Mouse (Mus musculus) hindbrain, embryonic 10.5 days (tissue): ENCODE results near the gene Slc37a2. TPM values are rescaled to one million over a fixed set of nuclear protein-coding genes. Genes with fewer than 3 reads are reported as not detected.

Experiments
- DNase-seq: peaks from one replicate; pipeline ENCODE4 v3.0.0-alpha.2; 2017; ENCODE audit warnings: low spot score
- H3K27ac ChIP-seq: fragments of 300-500 bp; sonication (generic); 2 replicates; pipeline ENCODE4 v1.5.1; 2016; ENCODE audit warnings: mild to moderate bottlenecking, moderate library complexity
- H3K27me3 ChIP-seq: fragments of 300-500 bp; sonication (generic); 2 replicates; pipeline ENCODE4 v1.6.1; 2016; ENCODE audit warnings: mild to moderate bottlenecking; ENCODE audit not compliant: poor library complexity, insufficient read depth, severe bottlenecking
- H3K36me3 ChIP-seq: fragments of 300-500 bp; sonication (generic); 2 replicates; pipeline ENCODE4 v1.6.1; 2016; ENCODE audit warnings: mild to moderate bottlenecking, moderate library complexity
- H3K4me1 ChIP-seq: fragments of 300-500 bp; sonication (generic); replicated peaks from 2 replicates; pipeline ENCODE4 v1.6.1; 2016; ENCODE audit warnings: mild to moderate bottlenecking
- H3K4me3 ChIP-seq: fragments of 300-500 bp; sonication (generic); 2 replicates; pipeline ENCODE4 v1.5.1; 2016; ENCODE audit warnings: mild to moderate bottlenecking, moderate library complexity
- H3K9me3 ChIP-seq: fragments of 300-500 bp; sonication (generic); 2 replicates; pipeline ENCODE4 v1.6.1; 2016; ENCODE audit warnings: mild to moderate bottlenecking, moderate library complexity
- WGBS: fragments of 180-500 bp; shearing (Covaris S2); methylation state at CpG from one replicate; pipeline ENCODE4 v1.1.7; 2016; 5-methylcytosine and 5-hydroxymethylcytosine counted together
- polyA plus RNA-seq: library from polyadenylated mRNA; unstranded; fragments of >200 nt; fragmentation: Nextera tagmentation; extraction: Ambion mirVana; gene quantifications from 2 replicates; pipeline ENCODE4 v1.2.1, GENCODE M21; 2016

Slc37a2 gene
- polyA plus RNA-seq, 1 experiment from 2014 or later, result 2.4 TPM

DNA sequence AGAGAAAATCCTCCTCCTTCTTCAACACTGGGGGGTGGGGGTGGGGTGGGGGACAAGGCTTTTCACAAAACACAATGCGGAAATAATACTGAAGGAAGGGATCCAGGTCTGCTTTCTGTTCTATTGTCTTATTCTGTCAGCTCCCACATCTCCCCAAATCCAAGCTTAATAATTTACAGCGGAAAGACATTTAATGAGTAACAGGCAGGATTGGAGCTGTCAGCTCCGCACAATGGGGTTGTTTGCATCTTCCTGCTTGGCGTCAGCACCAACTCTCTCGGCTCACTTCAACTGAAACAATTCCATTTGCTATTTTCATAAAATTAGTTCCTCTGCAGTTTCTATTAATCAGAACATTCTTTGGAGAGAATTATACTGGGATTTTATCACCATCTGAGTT, 51.7 kb downstream of the Slc37a2 start:
- WGBS, result 51% methylated on average over 5 of the region's 5 CpGs
- Histone ChIP-seq H3K4me3 (no peak overlapping the region), H3K27ac (peak overlapping the region; percentile 23; the same call in 1 of the 2 replicates), H3K4me1 (peaks cover 22% of the 10 kb centered on the region), H3K27me3 (no peaks in the 10 kb centered on the region), H3K36me3 (no peaks in the 10 kb centered on the region), H3K9me3 (no peaks in the 10 kb centered on the region)
- DNase-seq, result no peak

GRCm38 (mm10) chr9:37200414-37200813, 55.1 kb downstream of the Slc37a2 start:
- no peak for DNase-seq
- H3K9me3 ChIP-seq, result no peaks in the 10 kb centered on the region
- H3K27ac ChIP-seq, result no peak overlapping the region
- no peaks in the 10 kb centered on the region for H3K36me3 ChIP-seq
- H3K27me3 ChIP-seq, result no peaks in the 10 kb centered on the region
- WGBS, result 89% methylated on average over 5 of the region's 5 CpGs
- no peak overlapping the region for H3K4me3 ChIP-seq
- peaks cover 11% of the 10 kb centered on the region; the same call in 1 of the 2 replicates for H3K4me1 ChIP-seq

DNA sequence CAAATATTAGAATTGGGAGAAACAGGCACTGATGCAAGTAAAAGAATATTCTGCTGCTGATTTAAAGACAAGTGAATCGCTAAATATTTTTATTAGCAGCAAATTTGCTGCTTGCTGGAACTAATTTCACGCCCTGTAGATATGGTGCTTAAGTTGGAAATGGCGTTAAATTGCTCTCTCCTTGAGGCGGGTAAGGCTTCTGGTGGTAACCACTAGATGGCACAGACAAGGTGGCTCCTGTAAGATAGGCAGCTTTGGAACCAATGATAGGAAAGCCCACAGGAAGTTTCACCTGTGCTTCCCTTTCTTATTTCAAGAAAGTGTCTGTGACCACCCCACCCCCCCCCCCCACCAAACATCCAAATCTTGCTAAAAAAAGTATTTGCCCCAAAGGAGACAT, 58.5 kb downstream of the Slc37a2 start:
- WGBS, result 80% methylated on average over 4 of the region's 4 CpGs
- DNase-seq, result no peak
- H3K4me1 ChIP-seq, result peaks cover 4% of the 10 kb centered on the region; the same call in 1 of the 2 replicates
- H3K4me3 ChIP-seq, result no peak overlapping the region
- no peaks in the 10 kb centered on the region for H3K27me3 ChIP-seq
- no peaks in the 10 kb centered on the region for H3K36me3 ChIP-seq
- H3K9me3 ChIP-seq, result no peaks in the 10 kb centered on the region
- no peak overlapping the region for H3K27ac ChIP-seq

DNA sequence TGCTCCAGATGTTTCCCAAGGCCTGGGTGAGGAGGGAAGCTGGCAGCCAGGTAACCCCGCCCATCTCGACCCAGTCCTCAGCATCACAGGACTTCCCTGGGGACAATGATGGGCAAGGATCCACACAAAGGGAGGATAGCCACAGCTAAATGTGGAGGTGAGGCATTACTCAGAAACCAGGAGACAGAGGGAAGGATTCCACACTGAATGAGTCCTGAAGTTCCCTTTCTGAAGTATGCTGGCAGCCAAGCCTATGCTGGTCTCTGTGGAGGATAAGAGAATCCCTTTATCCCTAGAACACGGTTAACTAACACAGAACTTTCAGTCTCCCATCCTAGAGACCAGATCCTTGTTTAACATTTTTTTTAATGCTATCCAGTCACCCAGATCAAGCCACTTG, 67.5 kb downstream of the Slc37a2 start:
- DNase-seq, result no peak
- H3K9me3 ChIP-seq, result peaks cover 7% of the 10 kb centered on the region; the same call in 1 of the 2 replicates
- no peaks in the 10 kb centered on the region for H3K36me3 ChIP-seq
- no peak overlapping the region for H3K4me3 ChIP-seq
- H3K27me3 ChIP-seq, result no peaks in the 10 kb centered on the region
- no peak overlapping the region for H3K27ac ChIP-seq
- H3K4me1 ChIP-seq, result 0 out of 2 replicates have a peak, but pooled peaks cover 2% of the 10 kb centered on the region
- 87% methylated on average over 3 of the region's 3 CpGs for WGBS

- no peak for DNase-seq
- Histone ChIP-seq H3K36me3 (no peaks in the 10 kb centered on the region), H3K4me1 (0 out of 2 replicates have a peak, but pooled peaks cover 3% of the 10 kb centered on the region), H3K4me3 (no peak overlapping the region), H3K27me3 (no peaks in the 10 kb centered on the region), H3K9me3 (peaks cover 7% of the 10 kb centered on the region; the same call in 1 of the 2 replicates), H3K27ac (no peak overlapping the region)
- 93% methylated on average over 5 of the region's 5 CpGs for WGBS
These were observed 68.1 kb downstream of the Slc37a2 start for GRCm38 (mm10) chr9:37187407-37187806.

DNA sequence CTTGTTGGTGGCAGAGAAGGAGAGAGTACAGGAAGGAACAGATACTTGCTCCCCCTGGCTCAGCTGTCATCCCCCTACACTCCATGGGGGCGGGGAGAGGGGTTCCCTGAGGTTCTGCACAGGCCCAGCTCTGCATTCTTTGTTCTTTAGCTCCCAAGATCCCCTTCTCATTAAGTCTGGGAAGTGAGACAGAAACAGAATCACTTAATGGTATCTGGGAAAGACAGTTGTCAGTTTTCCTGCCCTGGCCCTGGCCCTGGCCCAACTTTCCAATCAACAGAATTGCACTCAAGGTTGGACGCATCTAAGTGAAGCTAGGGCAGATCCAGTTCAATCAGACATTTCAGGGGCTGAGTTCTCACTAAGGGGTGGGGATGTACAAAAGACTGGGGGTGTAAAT, 72.4 kb downstream of the Slc37a2 start:
- Histone ChIP-seq H3K9me3 (no peaks in the 10 kb centered on the region), H3K4me3 (no peak overlapping the region), H3K36me3 (no peaks in the 10 kb centered on the region), H3K27me3 (no peaks in the 10 kb centered on the region; the same call in 1 of the 2 replicates), H3K4me1 (peaks cover 38% of the 10 kb centered on the region), H3K27ac (no peak overlapping the region)
- DNase-seq, result no peak
- 82% methylated on average over 2 of the region's 2 CpGs for WGBS

- 75% methylated on average over 5 of the region's 5 CpGs for WGBS
- peaks cover 54% of the 10 kb centered on the region for H3K4me1 ChIP-seq
- no peak overlapping the region for H3K27ac ChIP-seq
- H3K36me3 ChIP-seq, result no peaks in the 10 kb centered on the region
- no peaks in the 10 kb centered on the region; the same call in 1 of the 2 replicates for H3K27me3 ChIP-seq
- no peaks in the 10 kb centered on the region for H3K9me3 ChIP-seq
- no peak for DNase-seq
- H3K4me3 ChIP-seq, result no peak overlapping the region
These were observed 73.9 kb downstream of the Slc37a2 start for GRCm38 (mm10) chr9:37181596-37181995.

DNA sequence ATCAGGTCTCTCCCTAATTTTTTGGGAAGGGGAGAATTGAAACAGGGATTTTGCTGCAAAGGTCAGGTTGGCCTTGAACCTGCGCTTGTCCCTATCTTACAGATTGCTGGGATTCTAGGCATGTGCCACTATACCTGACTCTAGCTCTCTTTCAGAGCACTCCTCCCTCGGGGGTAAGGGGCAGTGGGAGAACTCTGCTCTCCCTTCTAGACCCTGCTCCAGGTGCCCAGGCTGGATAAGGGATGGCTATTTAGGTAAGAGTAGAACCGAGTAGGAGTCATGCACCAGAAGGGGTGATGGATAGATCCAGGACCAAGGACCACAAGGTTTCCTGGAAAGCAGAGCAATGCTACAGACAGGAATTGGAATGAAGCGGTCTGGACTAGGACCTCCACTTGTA, 75.9 kb downstream of the Slc37a2 start:
- Histone ChIP-seq H3K27ac (peak overlapping the region; percentile 88), H3K9me3 (no peaks in the 10 kb centered on the region), H3K36me3 (no peaks in the 10 kb centered on the region), H3K4me3 (no peak overlapping the region), H3K4me1 (peaks cover 54% of the 10 kb centered on the region), H3K27me3 (peaks cover 7% of the 10 kb centered on the region)
- no peak for DNase-seq
- WGBS, result 87% methylated on average over 4 of the region's 4 CpGs

DNA sequence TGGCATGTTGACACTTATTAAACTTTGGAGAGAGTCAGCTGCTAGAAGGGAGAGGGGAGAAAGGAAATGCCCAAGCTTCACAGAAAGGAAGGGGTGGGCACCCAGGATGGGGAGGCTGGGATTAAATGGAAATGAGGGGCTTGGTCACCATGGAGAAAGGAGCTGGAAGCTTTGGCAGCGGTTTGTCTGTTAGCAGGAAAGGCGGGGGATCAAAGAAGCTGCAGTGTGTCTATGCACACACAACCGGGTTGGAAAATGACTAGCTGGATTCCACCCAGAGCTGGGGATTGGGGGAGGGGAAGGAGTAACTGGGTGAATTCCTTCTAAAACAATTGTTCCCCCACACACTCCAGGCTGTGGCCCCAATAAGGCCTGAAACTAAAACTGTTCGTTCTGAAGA, 76.6 kb downstream of the Slc37a2 start:
- DNase-seq, result peak; percentile 56
- peaks cover 54% of the 10 kb centered on the region for H3K4me1 ChIP-seq

More for the DNA sequence above, 76.6 kb downstream of the Slc37a2 start:
- 20% methylated on average over 4 of the region's 4 CpGs for WGBS
- Histone ChIP-seq H3K36me3 (no peaks in the 10 kb centered on the region), H3K27ac (peak overlapping the region; percentile 88), H3K4me3 (no peak overlapping the region), H3K9me3 (no peaks in the 10 kb centered on the region), H3K27me3 (peaks cover 9% of the 10 kb centered on the region)

Other genes with a start within 250 kb of the Slc37a2 start
- 35.0 and 40.3 TPM in 2 replicates for gene Pknox2, start 108.3 kb downstream of the Slc37a2 start, polyA plus RNA-seq
- gene Tmem218, start 47.5 kb downstream of the Slc37a2 start, polyA plus RNA-seq, result 14.0 and 14.4 TPM in 2 replicates
- gene Ccdc15, start 92.7 kb upstream of the Slc37a2 start, polyA plus RNA-seq, result 7.9 and 11.4 TPM in 2 replicates
- 0.51 TPM in 1 of 2 replicates, not detected in the other for gene Hepacam, start 111.6 kb upstream of the Slc37a2 start, polyA plus RNA-seq
- gene Robo4, start 146.2 kb upstream of the Slc37a2 start, polyA plus RNA-seq, result 6.6 and 7.7 TPM in 2 replicates
- gene Robo3, start 177.5 kb upstream of the Slc37a2 start, polyA plus RNA-seq, result 29.1 and 148 TPM in 2 replicates
- 36.8 and 40.0 TPM in 2 replicates for gene Msantd2, start 233.6 kb upstream of the Slc37a2 start, polyA plus RNA-seq